ENCODE assay signal across 28 mouse cellular contexts in genomic region chr3:89291874-89292273, GRCm38 (mm10). TPM values are rescaled to one million over a fixed set of nuclear protein-coding genes. Genes with fewer than 3 reads are reported as not detected.
"Had no signal": no experiment of that assay in that cellular context is flagged by ENCODE, and none has a peak within 500 bp of the region (broad histone marks: within the 10 kb centered on the region; RNA-seq: fewer than 3 reads in every experiment).

No protein-coding gene starts in this region.

- H3K9me3 ChIP-seq: heart, embryonic 10.5 days; heart, embryonic 12.5 days; hindbrain, embryonic 10.5 days; hindbrain, embryonic 12.5 days; limb, embryonic 13.5 days had no signal

- H3K27me3 ChIP-seq: hindbrain, embryonic 12.5 days; limb, embryonic 13.5 days had no signal

- ATAC-seq: forebrain, postnatal 0 days; hindbrain, embryonic 16.5 days; inflammation-experienced regulatory T-cells, adult 6 months; intestine, embryonic 16.5 days had no signal

- H3K4me3 ChIP-seq: heart, embryonic 10.5 days; heart, embryonic 12.5 days; hindbrain, embryonic 10.5 days; hindbrain, embryonic 12.5 days; layer of hippocampus, adult 2 months; left cerebral cortex, adult 2 months; limb, embryonic 13.5 days had no signal

- H3K36me3 ChIP-seq: heart, embryonic 10.5 days; heart, embryonic 12.5 days; hindbrain, embryonic 10.5 days; hindbrain, embryonic 12.5 days; limb, embryonic 13.5 days had no signal

- H3K4me2 ChIP-seq: heart, embryonic 12.5 days; hindbrain, embryonic 12.5 days; hindbrain, embryonic 14.5 days; limb, embryonic 13.5 days; liver, embryonic 11.5 days had no signal

- H3K27ac ChIP-seq: heart, embryonic 10.5 days; hindbrain, embryonic 10.5 days; hindbrain, embryonic 12.5 days; hindbrain, embryonic 14.5 days; layer of hippocampus, adult 2 months; left cerebral cortex, adult 2 months; limb, embryonic 13.5 days; liver, embryonic 14.5 days had no signal

- DNase-seq: forebrain, postnatal 0 days; gastrocnemius, postnatal 14 days; heart, adult 18-20 months; heart, postnatal 10 days; heart, postnatal 4 days; kidney, adult 18-20 months; kidney, adult 8-10 months; kidney, postnatal 10 days; kidney, postnatal 25 days; kidney, postnatal 4 days; left cerebral cortex, postnatal 4 days had no signal

- H3K9ac ChIP-seq: forebrain, postnatal 0 days; heart, embryonic 12.5 days; hindbrain, embryonic 12.5 days; hindbrain, embryonic 14.5 days; limb, embryonic 13.5 days; liver, embryonic 14.5 days had no signal

RNA-seq across cellular contexts. Expression of gene Efna1, which starts 10.9 kb away (rescaled TPM):
- total RNA-seq: granulocyte monocyte progenitor cell, adult 5-6 weeks had no signal
- polyA plus RNA-seq: inflammation-experienced regulatory T-cells, adult 6 months had no signal

RNA-seq across cellular contexts. Expression of gene Efna3, which starts 30.9 kb away (rescaled TPM):
- total RNA-seq: gastrocnemius, adult 18-20 months; gastrocnemius, adult 8-10 months; gastrocnemius, postnatal 14 days; gastrocnemius, postnatal 4 days; granulocyte monocyte progenitor cell, adult 5-6 weeks; heart, adult 18-20 months had no signal
- polyA plus RNA-seq: inflammation-experienced regulatory T-cells, adult 6 months had no signal
